Mouse (Mus musculus): ENCODE measurements around the gene Crb1. TPM values are rescaled to one million over a fixed set of nuclear protein-coding genes. Genes with fewer than 3 reads are reported as not detected.

Gene Crb1
- total RNA-seq, 1 experiment from 2014 or later = not detected

DNA sequence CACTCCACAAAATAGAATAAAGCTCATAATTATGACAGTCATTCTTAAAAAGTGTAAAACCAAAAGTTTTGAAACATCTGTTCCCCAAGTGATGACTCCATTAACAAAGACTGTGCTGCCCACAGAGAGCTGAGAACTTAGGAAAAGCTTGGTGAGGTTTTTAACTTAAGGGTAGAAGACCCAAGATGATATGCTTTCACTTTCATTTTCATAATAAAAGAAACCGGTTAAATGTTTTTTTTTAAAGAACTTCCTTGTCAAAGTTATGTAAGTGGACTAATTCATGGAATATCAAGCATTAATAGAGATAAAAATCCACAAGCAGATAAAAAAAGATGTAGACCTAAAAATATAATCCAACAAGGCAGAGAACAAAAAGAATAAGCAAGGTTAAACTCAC lies 113.7 kb downstream of the Crb1 start:
- peak; percentile 39 to 65; a peak in 3 of 4 replicates for ATAC-seq (replicated peaks in 1 of 2; ENCODE audit: insufficient read depth in 1 of 2, low FRiP score in 2 of 2, low TSS enrichment in 1 of 2, low read depth in 1 of 2, poor library complexity in 2 of 2, severe bottlenecking in 2 of 2)

DNA sequence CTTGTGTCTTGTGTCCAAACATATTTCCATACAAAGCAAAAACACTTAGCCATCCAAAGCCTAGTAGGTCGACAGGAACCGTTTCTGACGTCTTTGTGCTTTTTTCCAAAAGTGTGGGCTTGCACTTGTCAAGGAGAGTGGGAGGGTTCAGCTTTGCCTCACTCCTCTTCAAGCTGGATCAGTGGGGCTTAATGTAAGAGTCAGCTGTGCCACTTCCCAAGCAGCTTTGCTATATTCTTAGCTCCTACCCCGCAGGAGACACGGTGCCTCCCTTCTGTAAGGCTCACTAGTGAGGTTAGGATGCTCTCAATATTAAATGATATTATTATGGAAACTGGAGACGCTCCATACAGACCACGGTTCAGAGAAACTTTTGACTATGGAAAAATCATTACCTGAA lies 121.3 kb downstream of the Crb1 start:
- ATAC-seq (replicated peaks in 1 of 2; ENCODE audit: insufficient read depth in 1 of 2, low FRiP score in 2 of 2, low TSS enrichment in 1 of 2, low read depth in 1 of 2, poor library complexity in 2 of 2, severe bottlenecking in 2 of 2) = no peak

DNA sequence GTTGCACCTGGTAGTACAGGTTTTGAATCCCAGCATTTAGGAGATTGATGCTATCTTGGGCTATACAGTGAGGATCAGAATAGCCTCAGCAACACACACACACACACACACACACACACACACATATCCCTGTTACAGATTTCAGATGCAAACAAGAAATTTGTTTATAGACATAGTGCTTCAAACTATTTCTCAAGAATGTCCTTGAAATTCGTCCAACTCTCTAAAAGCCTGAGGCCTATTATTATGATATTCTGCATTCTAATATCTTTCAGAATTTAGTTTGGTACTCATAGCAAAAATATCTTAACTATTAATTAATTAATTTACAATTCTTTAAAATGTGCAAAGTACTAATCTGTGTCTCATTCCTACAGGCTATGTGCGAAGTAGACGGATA lies 124.9 kb downstream of the Crb1 start:
- ATAC-seq (replicated peaks in 1 of 2; ENCODE audit: insufficient read depth in 1 of 2, low FRiP score in 2 of 2, low TSS enrichment in 1 of 2, low read depth in 1 of 2, poor library complexity in 2 of 2, severe bottlenecking in 2 of 2) = no peak

DNA sequence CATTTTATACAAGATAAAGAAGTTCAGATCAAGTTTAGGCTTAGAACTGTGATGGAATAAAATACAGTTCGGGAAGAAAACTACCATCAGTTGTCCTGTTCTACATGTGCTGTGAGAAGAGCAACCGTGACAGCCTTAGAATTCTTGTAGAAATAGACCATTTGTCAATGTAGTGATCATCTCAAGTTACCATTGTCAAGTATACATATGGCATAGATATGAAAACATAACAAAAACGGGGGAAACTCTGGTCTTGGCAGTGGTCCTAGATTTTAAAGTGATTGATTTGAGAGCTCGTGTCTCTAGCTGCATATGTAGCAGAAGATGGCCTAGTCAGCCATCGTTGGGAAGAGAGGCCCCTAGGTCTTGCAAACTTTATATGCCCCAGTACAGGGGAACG lies 127.7 kb downstream of the Crb1 start:
- ATAC-seq (replicated peaks in 1 of 2; ENCODE audit: insufficient read depth in 1 of 2, low FRiP score in 2 of 2, low TSS enrichment in 1 of 2, low read depth in 1 of 2, poor library complexity in 2 of 2, severe bottlenecking in 2 of 2) = no peak

DNA sequence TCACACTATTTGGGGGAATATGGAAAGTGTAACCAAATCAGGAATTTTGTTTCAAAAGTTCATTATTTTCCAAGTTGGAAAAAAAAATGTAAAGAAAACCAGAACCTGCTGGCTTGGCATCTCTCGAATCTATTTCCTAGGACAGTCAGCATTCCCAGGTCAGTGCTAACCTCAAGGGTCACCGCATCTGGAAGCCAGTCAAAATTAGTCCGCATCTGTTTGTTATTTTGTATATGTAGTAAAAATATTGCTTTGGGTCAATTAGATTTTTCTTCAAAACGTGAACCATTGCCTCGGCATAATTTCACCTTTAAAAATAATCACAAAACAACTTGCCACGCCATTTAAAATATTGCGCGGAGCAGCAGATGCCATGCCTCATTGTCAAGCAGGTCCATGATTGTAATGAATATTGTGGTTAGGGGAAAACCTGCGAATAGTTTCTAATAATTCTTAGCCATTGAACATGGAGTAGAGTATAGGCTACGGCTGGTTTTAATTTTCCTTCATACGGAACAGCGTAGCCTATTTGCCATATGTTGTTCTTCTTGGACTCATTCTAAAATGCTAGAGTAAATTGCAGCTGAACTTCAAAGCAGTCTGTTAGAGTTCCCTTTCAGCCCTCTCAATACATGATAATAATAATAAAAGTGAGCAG lies 130.0 kb downstream of the Crb1 start:
- no peak for ATAC-seq (replicated peaks in 1 of 2; ENCODE audit: insufficient read depth in 1 of 2, low FRiP score in 2 of 2, low TSS enrichment in 1 of 2, low read depth in 1 of 2, poor library complexity in 2 of 2, severe bottlenecking in 2 of 2)

DNA sequence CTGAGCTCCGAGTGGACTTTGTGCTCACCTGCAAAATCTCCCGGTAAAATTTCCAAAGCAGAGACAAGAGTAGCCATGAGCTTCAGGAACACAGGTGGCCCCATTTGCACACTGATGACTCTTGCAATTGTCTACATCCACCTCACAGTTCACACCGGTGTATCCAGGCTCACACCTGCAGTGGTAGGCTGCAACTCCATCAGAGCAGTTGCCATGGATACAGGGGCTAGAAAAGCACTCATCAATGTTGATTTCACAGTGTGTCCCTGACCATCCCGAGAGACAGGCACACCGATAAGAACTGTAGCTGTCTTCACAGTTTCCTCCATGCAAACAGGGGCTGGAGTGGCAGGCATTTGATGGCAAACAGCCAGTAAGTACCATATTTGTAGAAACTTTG lies 140.1 kb downstream of the Crb1 start:
- ATAC-seq (replicated peaks in 1 of 2; ENCODE audit: insufficient read depth in 1 of 2, low FRiP score in 2 of 2, low TSS enrichment in 1 of 2, low read depth in 1 of 2, poor library complexity in 2 of 2, severe bottlenecking in 2 of 2) = no peak

DNA sequence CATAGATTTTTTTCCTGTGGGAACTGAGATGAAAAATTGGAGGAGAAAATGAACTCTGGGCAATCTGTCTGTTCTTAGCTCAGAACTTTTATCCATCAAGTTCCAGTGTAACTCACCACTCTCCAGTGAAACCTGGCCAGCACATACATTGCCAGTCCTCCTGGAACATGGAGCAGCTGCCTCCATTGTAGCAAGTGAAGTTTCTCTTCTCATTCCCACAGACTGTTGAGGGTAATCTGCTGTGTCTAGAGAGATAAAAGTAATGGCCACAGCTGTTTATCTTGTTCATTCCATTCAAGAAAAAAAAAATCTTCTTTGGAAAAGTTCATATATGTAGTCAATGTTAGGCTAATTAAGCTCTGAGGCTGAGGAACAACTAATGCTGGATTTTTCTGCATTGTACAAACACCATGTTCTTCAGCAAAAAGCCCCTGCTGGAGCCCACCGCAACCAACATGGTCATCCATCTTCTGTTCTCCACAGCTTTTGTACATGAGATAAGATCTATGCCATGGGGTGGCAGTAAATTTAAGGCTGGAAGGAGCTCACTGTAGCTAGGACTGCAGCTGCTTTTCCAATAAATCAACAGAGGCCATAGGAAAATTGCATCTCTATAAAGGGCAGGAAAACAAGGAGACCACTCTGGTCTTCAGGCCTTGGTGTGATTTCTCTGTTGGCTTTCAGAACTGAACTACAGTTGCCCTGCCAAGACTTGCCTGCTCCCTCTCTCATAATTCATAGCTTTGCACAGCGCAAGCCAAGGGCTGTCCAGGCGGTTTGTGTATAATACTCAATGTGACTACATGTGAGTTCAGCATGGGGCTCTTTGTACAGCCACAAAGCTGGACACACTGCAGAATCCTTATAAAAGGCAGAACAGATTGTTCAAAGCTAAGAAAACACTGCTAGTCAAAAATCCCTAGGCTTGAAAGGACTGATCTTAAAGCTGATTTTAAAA lies 142.0 kb downstream of the Crb1 start:
- no peak for ATAC-seq (replicated peaks in 1 of 2; ENCODE audit: insufficient read depth in 1 of 2, low FRiP score in 2 of 2, low TSS enrichment in 1 of 2, low read depth in 1 of 2, poor library complexity in 2 of 2, severe bottlenecking in 2 of 2)

DNA sequence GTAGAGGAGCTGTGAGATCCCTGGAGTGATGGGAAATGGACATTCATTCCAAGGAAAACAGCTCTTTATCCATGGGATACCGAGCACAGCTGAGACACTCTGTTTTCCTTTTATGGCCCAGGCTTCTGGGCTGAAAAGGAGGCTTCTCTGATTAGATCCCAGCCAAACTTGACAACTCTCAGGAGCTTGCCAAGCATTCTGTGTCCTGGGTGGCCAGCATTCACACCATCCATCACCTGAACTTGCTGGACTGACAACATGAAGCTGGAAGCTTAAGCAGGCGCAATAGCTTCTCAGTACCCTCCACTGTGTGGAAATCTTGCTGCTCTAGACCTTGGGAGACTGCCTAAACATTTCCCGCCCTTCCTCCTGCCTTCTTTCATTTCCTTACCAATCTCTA lies 144.3 kb downstream of the Crb1 start:
- ATAC-seq (replicated peaks in 1 of 2; ENCODE audit: insufficient read depth in 1 of 2, low FRiP score in 2 of 2, low TSS enrichment in 1 of 2, low read depth in 1 of 2, poor library complexity in 2 of 2, severe bottlenecking in 2 of 2) = no peak

DNA sequence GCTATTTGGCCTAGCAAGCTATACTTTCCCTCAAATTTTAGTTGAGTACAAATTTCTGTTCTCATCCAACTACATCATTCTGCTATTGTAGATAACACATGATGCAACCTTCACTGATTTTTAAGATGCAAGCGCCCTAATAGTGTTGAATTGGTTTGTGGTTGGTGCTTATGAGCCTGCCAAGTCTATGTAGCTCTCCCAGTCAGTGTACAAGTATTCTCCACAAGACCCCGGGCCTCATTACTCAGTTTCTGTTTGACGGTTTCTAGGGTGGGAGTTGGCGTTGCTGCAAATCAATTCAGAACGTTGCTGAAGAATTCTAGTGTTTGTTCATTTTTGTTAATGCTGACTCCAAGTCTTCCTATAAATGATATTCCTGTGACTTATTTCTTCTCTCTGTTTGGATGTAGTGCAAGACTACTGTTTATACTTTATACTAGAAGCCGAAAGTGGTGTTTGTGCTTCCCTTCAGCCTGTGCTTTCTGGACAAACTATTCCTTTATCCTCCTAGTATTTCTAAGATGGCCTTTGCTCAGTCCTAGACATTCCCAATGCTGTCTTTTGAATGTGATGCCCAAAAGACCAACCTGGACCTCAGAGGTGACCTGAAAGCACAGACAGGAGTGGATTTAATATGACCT lies 152.5 kb downstream of the Crb1 start:
- no peak for ATAC-seq (replicated peaks in 1 of 2; ENCODE audit: insufficient read depth in 1 of 2, low FRiP score in 2 of 2, low TSS enrichment in 1 of 2, low read depth in 1 of 2, poor library complexity in 2 of 2, severe bottlenecking in 2 of 2)

DNA sequence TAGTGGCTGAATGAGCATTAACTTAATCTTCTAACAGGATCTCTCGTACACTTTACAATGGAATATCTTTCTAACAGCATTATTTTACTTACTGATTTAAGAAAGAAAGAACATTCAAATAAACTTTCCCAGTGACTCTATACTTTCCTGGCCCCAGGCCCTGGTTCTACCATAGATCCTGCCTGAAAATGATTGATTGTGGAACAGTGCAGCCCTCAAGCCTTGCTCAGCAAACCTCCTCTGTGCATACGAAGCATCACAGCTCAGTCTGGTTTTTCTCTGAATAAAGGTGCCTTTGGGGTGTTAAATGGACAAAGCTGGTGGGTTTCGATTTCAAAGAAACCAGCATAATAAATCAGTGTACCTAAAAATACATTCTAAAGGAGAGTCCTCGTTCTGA lies 153.1 kb downstream of the Crb1 start:
- ATAC-seq (replicated peaks in 1 of 2; ENCODE audit: insufficient read depth in 1 of 2, low FRiP score in 2 of 2, low TSS enrichment in 1 of 2, low read depth in 1 of 2, poor library complexity in 2 of 2, severe bottlenecking in 2 of 2) = no peak

DNA sequence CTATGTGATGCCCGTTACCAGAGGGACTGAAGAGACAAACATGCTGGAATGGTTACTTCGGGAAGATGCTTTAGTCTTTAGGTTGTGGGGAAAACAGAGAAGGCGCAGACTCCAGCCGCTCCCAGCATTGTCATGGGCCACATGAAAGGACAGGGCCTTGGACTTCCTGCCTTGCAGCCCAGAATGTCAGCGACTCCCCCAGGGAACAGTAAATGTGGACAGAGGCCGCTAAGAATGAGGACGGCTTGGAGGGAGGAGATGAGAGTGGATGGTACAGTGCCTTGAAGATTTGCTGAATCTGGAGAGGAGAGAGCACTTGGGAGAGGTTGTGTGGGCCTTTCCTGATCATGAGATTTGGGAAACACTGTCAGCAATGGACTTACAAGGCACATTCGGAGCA lies 161.6 kb downstream of the Crb1 start:
- no peak for ATAC-seq (replicated peaks in 1 of 2; ENCODE audit: insufficient read depth in 1 of 2, low FRiP score in 2 of 2, low TSS enrichment in 1 of 2, low read depth in 1 of 2, poor library complexity in 2 of 2, severe bottlenecking in 2 of 2)

DNA sequence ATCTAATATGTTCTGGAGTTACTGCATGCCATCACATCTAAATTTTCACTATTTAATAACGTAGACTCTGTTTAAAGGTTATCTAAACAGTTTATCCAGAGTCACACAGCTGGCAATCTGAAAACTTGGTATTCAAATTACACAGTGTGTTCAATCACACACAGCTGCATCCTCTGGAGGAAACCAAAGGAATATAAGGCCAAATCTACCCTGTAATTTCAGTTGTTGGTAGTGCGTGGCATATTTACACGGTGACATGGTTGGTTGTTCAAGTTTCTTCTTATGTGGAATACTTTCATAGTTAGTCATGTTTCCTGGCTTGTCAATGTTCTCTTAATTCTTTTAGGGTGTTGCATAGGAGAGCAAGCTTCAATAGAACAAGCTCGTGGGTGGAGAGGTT lies 166.4 kb downstream of the Crb1 start:
- ATAC-seq (replicated peaks in 1 of 2; ENCODE audit: insufficient read depth in 1 of 2, low FRiP score in 2 of 2, low TSS enrichment in 1 of 2, low read depth in 1 of 2, poor library complexity in 2 of 2, severe bottlenecking in 2 of 2) = no peak

DNA sequence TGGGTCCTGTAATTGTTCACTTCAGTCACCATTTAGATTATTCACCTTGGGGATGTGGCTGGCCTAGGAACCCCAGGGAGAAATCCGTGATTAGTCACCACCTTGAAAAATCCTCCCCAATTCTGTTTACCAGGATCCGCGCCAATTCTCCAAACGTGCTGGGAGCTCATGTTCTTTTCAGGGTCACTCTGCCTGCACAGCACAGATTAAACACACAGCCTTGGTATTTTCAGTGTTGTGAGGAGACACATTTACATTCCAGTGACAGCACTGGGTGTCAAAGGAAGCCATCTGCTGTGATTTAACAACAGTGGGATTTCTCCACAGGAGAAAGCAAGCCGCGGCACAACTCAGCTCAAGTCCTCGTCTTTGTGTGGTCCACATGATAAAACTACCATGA lies 167.1 kb downstream of the Crb1 start:
- no peak for ATAC-seq (replicated peaks in 1 of 2; ENCODE audit: insufficient read depth in 1 of 2, low FRiP score in 2 of 2, low TSS enrichment in 1 of 2, low read depth in 1 of 2, poor library complexity in 2 of 2, severe bottlenecking in 2 of 2)

DNA sequence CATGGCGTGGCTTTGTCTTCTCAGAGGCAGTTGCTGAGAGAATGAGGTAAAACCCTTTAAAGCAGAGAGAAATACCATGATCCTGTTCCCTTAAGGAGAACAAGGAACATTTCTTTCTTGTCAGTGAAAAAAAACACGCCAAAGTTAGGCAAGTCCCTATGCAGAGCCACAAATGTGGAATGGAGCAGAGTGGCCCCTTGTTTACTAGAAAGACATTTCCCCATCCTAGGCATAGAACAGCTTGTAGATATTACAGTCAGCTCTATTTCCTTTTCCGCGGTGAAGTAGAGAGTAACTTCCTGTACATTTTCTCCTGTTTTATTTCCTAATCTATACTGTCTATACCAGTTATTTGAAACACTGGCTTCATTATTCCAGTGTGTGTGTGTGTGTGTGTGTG lies 170.6 kb downstream of the Crb1 start:
- ATAC-seq (replicated peaks in 1 of 2; ENCODE audit: insufficient read depth in 1 of 2, low FRiP score in 2 of 2, low TSS enrichment in 1 of 2, low read depth in 1 of 2, poor library complexity in 2 of 2, severe bottlenecking in 2 of 2) = no peak

DNA sequence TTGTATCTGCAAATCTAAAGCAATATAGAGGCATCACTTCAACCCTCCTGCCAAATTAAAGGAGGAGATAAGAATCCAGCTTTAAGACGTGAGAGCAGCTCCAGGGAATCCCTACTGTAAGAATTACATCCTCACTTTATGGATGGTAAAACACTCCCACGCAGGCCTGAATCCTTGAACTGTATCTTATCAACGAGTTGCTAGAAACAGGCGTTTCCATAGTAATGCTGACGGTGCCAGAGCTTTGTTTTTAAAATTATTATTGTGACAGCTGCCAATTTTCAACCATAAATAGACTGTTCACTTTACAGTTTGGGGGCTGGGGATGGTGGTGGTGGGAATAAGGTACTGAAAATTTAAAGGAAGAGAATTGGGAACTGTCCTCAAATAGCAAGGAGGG lies 173.9 kb downstream of the Crb1 start:
- ATAC-seq (replicated peaks in 1 of 2; ENCODE audit: insufficient read depth in 1 of 2, low FRiP score in 2 of 2, low TSS enrichment in 1 of 2, low read depth in 1 of 2, poor library complexity in 2 of 2, severe bottlenecking in 2 of 2) = no peak

DNA sequence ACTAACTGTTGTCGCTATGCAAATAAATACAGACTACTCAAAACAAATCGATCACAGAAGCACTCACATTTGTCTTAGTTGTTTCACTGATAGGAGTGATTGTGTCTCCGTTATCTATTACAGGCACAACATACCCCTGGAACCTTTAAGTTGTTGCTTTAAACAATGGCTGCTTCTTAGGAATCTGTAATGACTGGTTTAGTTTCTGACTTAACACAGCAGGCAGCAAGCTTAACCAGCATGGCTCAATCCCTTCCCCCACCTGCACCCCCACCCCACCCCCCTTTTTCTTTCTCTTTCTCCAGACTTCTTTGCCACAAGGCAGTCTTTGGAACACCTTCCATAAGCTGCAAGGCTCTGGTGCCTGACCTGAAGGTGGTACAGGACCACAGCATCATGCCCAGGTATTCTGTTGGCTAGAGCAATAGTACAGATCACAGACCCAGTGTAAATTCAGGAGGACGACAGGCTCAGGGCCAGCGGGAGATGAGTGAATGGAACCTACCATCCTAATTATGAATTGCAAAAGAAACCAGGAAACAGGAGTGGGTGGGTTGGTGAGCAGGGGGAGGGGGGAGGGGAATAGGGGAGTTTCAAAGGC lies 182.4 kb downstream of the Crb1 start:
- ATAC-seq (replicated peaks in 1 of 2; ENCODE audit: insufficient read depth in 1 of 2, low FRiP score in 2 of 2, low TSS enrichment in 1 of 2, low read depth in 1 of 2, poor library complexity in 2 of 2, severe bottlenecking in 2 of 2) = no peak

DNA sequence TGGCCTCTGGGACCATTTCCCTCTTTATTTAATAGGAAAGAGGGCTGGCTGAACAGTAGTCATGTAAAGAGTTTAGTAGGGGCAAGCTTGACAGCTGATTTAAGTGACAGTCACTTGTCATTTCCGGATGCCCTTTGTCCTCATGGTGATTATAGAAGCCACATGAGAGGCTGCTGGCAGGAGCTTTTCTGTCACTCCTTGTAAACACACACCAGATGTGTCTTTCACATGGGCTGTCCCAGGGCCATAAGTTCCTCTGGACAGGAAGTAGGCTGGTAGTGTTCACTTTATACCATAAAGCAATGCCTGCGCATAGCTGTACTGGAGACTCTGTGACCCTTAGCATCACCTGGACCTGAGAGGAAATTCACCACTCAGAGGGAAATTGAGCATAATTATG lies 182.9 kb downstream of the Crb1 start:
- ATAC-seq (replicated peaks in 1 of 2; ENCODE audit: insufficient read depth in 1 of 2, low FRiP score in 2 of 2, low TSS enrichment in 1 of 2, low read depth in 1 of 2, poor library complexity in 2 of 2, severe bottlenecking in 2 of 2) = no peak

DNA sequence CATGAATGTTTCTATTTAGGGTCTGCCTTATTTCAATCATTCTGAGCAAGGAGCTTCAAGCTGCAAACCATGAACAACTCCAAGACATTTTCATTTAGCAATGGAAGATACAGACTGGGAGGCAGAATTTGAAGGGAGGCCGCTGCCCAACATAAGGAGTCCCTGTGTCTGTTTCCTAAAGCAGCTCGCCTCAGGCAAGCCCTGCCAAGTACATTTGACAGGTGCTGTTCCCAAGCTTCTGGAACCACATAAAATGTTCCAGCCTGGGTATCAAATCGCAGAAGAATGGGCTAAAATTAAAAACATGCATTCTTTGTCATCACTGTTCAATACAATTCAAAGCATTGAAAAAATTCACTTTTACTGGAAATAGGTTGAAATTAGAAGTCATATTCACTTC lies 184.3 kb downstream of the Crb1 start:
- no peak for ATAC-seq (replicated peaks in 1 of 2; ENCODE audit: insufficient read depth in 1 of 2, low FRiP score in 2 of 2, low TSS enrichment in 1 of 2, low read depth in 1 of 2, poor library complexity in 2 of 2, severe bottlenecking in 2 of 2)
